Mouse (Mus musculus): ENCODE measurements around the gene Zfp874a. TPM values are rescaled to one million over a fixed set of nuclear protein-coding genes. Genes with fewer than 3 reads are reported as not detected.
"Not testable (repeated sequence)": the region's sequence is repeated elsewhere in the genome, so short reads cannot be mapped to it uniquely, and the experiment has no call there.

The Zfp874a gene
- 7.3 and 7.5 TPM in 2 replicates for polyA plus RNA-seq (2015; fragmentation: Nextera tagmentation; extraction: Ambion mirVana)

DNA sequence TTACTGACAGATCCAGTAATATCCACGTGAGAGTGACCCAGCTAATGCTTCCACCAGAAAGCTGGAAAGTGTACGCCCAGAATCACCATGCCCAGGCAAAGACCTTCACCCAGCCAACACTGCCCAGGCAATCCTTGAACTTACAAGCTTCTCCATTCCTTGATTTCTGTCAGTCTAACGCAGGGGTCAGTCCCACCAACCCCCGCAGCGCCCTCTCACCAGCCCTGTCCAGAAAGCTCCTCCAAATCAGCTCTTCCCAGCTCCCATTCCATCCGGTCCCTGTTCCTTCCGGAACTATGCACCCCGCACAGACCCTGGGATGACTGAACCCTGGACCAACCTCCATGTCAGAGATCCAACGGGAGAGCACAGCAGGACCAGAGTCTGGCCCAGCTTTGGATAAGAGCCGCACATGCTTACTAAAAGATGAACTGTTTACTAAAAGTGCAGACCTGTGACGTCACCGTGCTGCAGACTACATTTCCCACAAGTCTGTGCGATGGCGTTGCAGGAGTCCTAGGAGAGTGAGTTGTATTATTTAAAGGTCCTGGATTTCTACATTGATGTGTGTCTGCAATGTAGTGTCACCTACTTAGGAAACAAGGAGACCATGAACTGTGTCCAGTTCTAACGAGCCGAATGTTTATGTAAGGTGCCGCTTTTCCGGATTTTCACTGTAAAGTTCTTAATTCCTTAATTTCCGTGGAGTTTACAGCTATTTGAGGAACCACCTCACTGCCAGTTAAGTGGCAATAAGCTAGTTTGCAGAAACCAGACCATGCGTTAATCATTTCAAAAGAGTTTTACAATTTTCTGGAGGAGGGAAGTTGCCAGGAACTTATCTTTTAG, at the start of gene Zfp874a:
Gene Zfp874a (minus strand): TSS at position 453 of the 849 bp plus-strand sequence.
- 3% methylated on average over 20 of the region's 20 CpGs for WGBS
- Histone ChIP-seq H3K27ac (replicated peaks) (no peak within 1 kb of the TSS), H3K9me3 (no peaks in the 10 kb centered on the region), H3K9ac (replicated peaks) (peak within 1 kb of the TSS; percentile 55), H3K27me3 (no peaks in the 10 kb centered on the region), H3K36me3 (peaks cover 6% of the 10 kb centered on the region), H3K4me2 (replicated peaks) (peak within 1 kb of the TSS; percentile 68), H3K4me1 (peaks cover 8% of the 10 kb centered on the region), H3K4me3 (peak within 1 kb of the TSS; percentile 59)
- peak; percentile 98 for ATAC-seq (replicated peaks)

DNA sequence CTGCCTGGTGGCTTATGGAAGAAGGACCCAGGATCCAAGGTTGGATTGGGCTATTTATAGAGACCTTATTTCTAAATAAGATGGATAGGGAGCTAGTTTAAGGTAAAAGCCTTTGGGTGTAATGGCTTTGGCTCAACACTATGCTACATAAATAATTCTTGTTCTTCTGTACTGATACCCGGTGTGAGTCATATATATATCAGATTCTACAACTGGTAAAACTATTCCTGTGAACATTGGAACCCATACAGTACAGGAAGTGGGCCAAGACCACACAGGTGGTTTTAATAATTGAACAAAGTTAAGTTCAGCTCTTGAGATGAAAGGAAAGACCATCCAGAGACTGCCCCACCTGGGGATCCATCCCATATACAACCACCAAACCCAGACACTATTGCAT, 49.5 kb upstream of the Zfp874a start:
- Histone ChIP-seq H3K4me1 (peaks cover 9% of the 10 kb centered on the region), H3K4me2 (replicated peaks) (no peak overlapping the region), H3K9ac (replicated peaks) (no peak overlapping the region), H3K9me3 (no peaks in the 10 kb centered on the region), H3K27me3 (no peaks in the 10 kb centered on the region), H3K27ac (replicated peaks) (no peak overlapping the region), H3K36me3 (peaks cover 4% of the 10 kb centered on the region; the same call in 1 of the 2 replicates), H3K4me3 (no peak overlapping the region)
- ATAC-seq (replicated peaks), result peak; percentile 14
- 83% methylated on average over 1 of the region's 1 CpGs for WGBS

DNA sequence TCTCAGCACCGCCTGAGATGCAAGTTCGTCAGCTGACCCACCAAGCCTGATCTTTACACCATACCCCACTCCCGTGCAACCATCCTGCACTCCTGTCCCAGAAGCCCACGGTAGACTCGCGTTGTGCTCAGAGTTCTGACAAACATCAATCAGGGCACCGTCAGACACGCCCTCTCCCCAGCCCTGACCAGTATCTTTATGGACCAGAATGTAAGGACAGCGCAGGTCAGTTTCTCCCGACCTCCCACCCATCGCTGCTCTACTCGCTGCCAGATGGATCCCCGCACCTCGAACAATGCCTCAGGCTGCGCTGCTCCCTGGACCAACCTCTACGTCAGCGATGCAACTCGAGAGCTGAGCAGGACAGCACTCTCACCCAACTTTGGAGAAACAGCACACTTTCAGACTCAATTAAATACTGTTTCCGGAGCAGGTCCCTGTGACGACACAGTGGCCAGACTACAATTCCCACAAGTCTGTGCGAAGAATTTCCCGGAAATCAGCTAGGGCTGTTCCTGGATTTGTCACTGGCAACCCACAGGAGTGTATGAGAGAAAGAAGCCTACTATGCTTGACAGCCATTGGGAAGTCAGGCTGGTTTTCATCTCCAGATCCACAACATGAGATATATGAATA, 48.8 kb upstream of the Zfp874a start, which contains the start of gene Zfp58:
Gene Zfp58 (minus strand): TSS at position 472 of the 636 bp plus-strand sequence.
- H3K4me1 ChIP-seq, result peaks cover 9% of the 10 kb centered on the region
- ATAC-seq (replicated peaks), result peak; percentile 99
- H3K9ac ChIP-seq (replicated peaks), result peak within 1 kb of the TSS; percentile 59
- H3K9me3 ChIP-seq, result no peaks in the 10 kb centered on the region
- no peak within 1 kb of the TSS for H3K27ac ChIP-seq (replicated peaks)
- no peaks in the 10 kb centered on the region for H3K27me3 ChIP-seq
- H3K4me2 ChIP-seq (replicated peaks), result peak within 1 kb of the TSS; percentile 73
- peaks cover 8% of the 10 kb centered on the region for H3K36me3 ChIP-seq
- H3K4me3 ChIP-seq, result peak within 1 kb of the TSS; percentile 61
- WGBS, result under 1% methylated on average over 22 of the region's 22 CpGs

DNA sequence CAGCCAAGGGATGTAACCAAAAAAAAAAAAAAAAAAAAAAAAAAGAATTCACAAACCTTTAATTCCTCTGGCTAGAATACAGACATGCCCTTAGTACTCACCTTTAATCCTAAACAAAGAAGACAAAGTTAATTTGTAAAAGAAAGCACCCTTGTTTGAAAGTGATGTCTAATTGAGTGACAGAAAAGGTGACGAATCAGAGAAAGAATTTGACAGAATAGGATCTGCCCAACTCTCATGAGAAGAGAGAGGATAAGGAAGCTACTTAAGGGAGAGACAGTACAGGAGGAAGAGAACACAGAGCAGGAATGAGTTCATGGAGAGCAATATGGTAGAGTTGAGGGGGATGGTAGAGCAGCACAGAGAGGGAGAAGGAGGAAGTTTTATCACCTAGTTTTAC, 44.2 kb upstream of the Zfp874a start:
- H3K27me3 ChIP-seq, result no peaks in the 10 kb centered on the region
- 92% methylated on average over 1 of the region's 1 CpGs for WGBS
- H3K27ac ChIP-seq (replicated peaks), result no peak overlapping the region
- H3K4me3 ChIP-seq, result no peak overlapping the region
- no peak overlapping the region for H3K4me2 ChIP-seq (replicated peaks)
- no peak overlapping the region for H3K9ac ChIP-seq (replicated peaks)
- no peak for ATAC-seq (replicated peaks)
- H3K36me3 ChIP-seq, result peaks cover 51% of the 10 kb centered on the region
- peaks cover 13% of the 10 kb centered on the region; the same call in 1 of the 2 replicates for H3K9me3 ChIP-seq
- H3K4me1 ChIP-seq, result peaks cover 9% of the 10 kb centered on the region

DNA sequence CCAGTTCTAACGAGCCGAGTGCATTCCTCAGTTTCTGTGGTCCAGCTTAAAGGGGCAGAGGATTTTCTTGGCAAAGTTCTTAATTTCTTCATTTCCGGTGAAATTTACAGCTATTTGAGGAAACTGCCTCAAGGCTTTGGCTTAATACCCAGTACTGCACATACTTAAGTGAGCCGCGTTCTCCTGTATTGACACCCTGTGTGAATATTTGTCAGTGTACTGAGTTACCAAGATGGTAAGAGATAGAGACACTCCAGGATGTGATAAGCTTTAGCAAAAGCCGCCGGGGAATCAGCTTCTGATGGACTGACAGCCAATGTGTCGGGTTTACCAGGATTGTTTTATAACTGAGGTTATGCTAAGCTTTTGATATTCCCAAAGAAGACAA, 33.0 kb upstream of the Zfp874a start:
- peaks cover 19% of the 10 kb centered on the region; the same call in 1 of the 2 replicates for H3K36me3 ChIP-seq
- peak overlapping the region; percentile 56 for H3K9ac ChIP-seq (replicated peaks)
- peak overlapping the region; percentile 76 for H3K4me2 ChIP-seq (replicated peaks)
- peaks cover 13% of the 10 kb centered on the region for H3K4me1 ChIP-seq
- H3K27ac ChIP-seq (replicated peaks), result peak overlapping the region; percentile 16; the same call in 1 of the 2 replicates
- WGBS, result 37% methylated on average over 8 of the region's 8 CpGs
- no peaks in the 10 kb centered on the region for H3K27me3 ChIP-seq
- ATAC-seq (replicated peaks), result peak; percentile 76
- no peaks in the 10 kb centered on the region for H3K9me3 ChIP-seq
- H3K4me3 ChIP-seq, result peak overlapping the region; percentile 64

DNA sequence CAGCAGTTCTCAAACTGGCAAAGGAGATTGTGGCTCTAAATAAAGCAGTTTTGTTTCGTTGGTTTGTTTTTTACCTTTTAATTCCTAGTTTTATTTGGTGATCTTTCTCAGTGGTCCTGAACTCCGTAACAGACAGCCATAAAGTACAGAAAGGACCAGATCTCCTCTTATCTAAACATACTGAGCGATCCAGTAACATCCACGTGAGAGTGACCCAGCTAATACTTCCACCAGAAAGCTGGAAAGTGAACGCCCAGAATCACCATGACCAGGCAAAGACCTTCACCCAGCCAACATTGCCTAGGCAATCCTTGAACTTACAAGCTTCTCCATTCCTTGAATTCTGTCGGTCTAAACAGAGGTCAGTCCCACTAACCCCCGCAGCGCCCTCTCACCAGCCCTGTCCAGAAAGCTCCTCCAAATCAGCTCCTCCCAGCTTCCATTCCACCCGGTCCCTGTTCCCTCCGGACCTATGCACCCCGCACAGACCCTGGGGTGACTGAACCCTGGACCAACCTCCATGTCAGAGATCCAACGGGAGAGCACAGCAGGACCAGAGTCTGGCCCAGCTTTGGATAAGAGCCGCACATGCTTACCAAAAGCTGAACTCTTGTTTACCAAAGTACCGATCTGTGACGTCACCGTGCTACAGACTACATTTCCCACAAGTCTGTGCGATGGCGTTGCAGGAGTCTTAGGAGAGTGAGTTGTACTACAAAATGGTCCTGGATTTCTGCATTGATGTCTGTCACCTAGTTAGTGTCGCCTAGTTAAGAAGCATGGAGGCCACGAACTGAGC, 32.4 kb upstream of the Zfp874a start, which contains the start of gene Zfp874b:
Gene Zfp874b (minus strand): TSS at position 634 of the 799 bp plus-strand sequence.
- 6% methylated on average over 20 of the region's 20 CpGs for WGBS

DNA sequence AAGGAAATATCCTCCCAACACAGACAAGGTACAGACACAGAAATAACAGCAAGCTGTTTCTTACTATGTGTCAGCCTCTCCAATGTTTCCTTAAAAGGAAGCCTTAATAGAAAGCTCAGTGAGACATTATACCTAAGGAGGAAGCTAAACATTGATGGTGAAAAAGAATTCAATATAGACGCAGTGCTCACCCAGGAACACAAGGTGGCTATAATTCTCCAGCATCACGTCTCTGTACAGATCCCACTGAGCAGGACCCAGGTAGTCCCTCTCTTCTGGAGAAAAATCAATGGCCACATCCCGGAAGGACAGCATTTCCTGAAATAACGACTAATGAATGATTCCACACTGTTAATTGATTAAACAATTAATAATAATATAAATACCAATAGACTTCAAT, 30.1 kb upstream of the Zfp874a start:
- Histone ChIP-seq H3K4me2 (replicated peaks) (no peak overlapping the region), H3K4me3 (no peak overlapping the region), H3K27me3 (no peaks in the 10 kb centered on the region), H3K9me3 (no peaks in the 10 kb centered on the region), H3K4me1 (peaks cover 13% of the 10 kb centered on the region), H3K27ac (replicated peaks) (no peak overlapping the region), H3K36me3 (no peaks in the 10 kb centered on the region), H3K9ac (replicated peaks) (no peak overlapping the region)
- 67% methylated on average over 4 of the region's 4 CpGs for WGBS
- no peak for ATAC-seq (replicated peaks)

More for the DNA sequence above, 32.4 kb upstream of the Zfp874a start, which contains the start of gene Zfp874b:
- Histone ChIP-seq H3K4me2 (replicated peaks) (peak within 1 kb of the TSS; percentile 76), H3K4me1 (peaks cover 13% of the 10 kb centered on the region), H3K36me3 (peaks cover 14% of the 10 kb centered on the region; the same call in 1 of the 2 replicates), H3K4me3 (peak within 1 kb of the TSS; percentile 64), H3K27ac (replicated peaks) (peak within 1 kb of the TSS; percentile 16; the same call in 1 of the 2 replicates), H3K9ac (replicated peaks) (peak within 1 kb of the TSS; percentile 56), H3K27me3 (no peaks in the 10 kb centered on the region), H3K9me3 (no peaks in the 10 kb centered on the region)
- ATAC-seq (replicated peaks), result peak; percentile 96

DNA sequence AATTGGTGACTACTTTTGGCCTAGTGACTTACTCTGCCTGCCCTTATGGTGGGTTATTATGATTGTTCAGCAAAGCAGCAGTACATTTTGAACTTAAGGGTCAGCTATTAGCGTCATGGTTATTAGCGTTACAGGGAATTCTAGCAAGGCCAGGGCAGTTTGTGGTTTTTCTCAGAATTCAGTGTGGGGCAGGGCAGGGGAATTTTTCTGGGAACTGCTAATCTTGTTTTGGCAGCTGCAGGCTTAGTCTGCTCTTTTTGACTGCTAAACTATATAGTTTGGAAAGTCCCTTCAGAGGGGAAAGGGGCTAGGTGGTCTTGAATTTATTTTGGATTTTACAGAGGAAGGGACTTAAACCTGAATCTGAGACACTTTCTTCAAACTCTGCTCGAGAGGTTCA, 17.9 kb upstream of the Zfp874a start:
- no peak overlapping the region for H3K27ac ChIP-seq (replicated peaks)
- WGBS, result 91% methylated on average over 3 of the region's 3 CpGs
- H3K9ac ChIP-seq (replicated peaks), result no peak overlapping the region
- H3K27me3 ChIP-seq, result no peaks in the 10 kb centered on the region
- no peaks in the 10 kb centered on the region for H3K4me1 ChIP-seq
- no peak for ATAC-seq (replicated peaks)
- peaks cover 16% of the 10 kb centered on the region for H3K36me3 ChIP-seq
- H3K4me3 ChIP-seq, result no peak overlapping the region
- H3K9me3 ChIP-seq, result no peaks in the 10 kb centered on the region
- H3K4me2 ChIP-seq (replicated peaks), result no peak overlapping the region

DNA sequence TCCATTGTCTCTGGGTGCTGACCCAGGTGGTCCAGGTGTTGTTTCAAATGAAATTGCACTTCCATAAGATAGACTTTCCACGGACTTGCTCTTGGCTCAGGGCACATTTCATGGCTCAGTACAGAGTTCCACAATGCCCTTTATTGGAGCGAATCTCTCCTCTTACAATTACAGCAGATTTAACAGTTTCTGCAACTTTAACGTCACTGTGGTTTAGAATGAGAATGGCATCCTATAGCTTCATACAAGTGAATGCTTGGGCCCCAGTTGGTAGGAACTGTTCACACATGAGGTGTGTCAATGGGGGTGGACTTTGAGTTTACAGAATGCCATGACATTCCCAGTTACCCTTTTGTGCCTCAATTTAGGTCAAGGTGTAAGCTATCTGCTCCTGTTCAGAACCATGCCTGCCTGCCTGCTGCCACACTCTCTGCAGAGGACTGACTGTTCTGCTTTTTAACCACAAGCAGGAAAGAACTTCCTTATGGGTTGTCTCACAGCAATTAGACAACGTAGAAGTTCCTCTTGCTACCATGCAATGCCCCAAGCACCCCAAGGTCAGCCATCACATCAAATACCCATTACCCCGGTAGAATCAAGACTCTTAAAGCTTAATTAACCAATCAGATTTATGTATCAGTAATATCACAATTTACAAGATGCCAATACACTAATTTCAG, 12.2 kb upstream of the Zfp874a start:
- H3K4me3 ChIP-seq; H3K27ac ChIP-seq (replicated peaks); H3K4me2 ChIP-seq (replicated peaks); H3K27me3 ChIP-seq; H3K4me1 ChIP-seq; ATAC-seq (replicated peaks); H3K36me3 ChIP-seq; H3K9ac ChIP-seq (replicated peaks); H3K9me3 ChIP-seq: not testable (repeated sequence)
- 90% methylated on average over 3 of the region's 5 CpGs for WGBS

DNA sequence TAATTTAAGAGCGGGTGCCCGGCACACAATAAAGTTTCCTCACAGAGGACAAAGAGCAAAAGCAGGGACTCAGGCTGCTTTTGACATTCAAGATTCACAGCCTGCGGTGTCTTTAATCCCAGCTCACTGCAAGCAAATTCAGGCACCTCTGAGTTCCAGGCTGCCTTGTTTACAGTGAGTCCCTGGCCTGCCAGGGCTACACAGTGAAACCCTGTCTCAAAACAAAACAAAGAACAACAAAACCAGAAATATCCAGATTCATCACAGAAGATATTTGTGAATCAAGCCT, 541 bp upstream of the Zfp874a start:
- 0 out of 2 replicates have a peak, but pooled peaks cover 2% of the 10 kb centered on the region for H3K36me3 ChIP-seq
- ATAC-seq (replicated peaks), result peak; percentile 47; the same call in 1 of the 2 replicates
- H3K4me3 ChIP-seq, result peak overlapping the region; percentile 59
- peak overlapping the region; percentile 68 for H3K4me2 ChIP-seq (replicated peaks)
- H3K4me1 ChIP-seq, result peaks cover 8% of the 10 kb centered on the region
- no peaks in the 10 kb centered on the region for H3K27me3 ChIP-seq
- H3K27ac ChIP-seq (replicated peaks), result no peak overlapping the region
- peak overlapping the region; percentile 34; the same call in 1 of the 2 replicates for H3K9ac ChIP-seq (replicated peaks)
- H3K9me3 ChIP-seq, result no peaks in the 10 kb centered on the region
- 4% methylated on average over 3 of the region's 3 CpGs for WGBS

DNA sequence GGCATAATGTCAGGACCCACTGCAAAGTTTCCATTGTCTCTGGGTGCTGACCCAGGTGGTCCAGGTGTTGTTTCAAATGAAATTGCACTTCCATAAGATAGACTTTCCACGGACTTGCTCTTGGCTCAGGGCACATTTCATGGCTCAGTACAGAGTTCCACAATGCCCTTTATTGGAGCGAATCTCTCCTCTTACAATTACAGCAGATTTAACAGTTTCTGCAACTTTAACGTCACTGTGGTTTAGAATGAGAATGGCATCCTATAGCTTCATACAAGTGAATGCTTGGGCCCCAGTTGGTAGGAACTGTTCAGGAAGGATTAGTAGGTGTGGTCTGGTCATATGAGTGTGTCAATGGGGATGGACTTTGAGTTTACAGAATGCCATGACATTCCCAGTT, 14.3 kb downstream of the Zfp874a start:
- not testable (repeated sequence) for H3K27me3 ChIP-seq; H3K27ac ChIP-seq (replicated peaks); H3K9me3 ChIP-seq; H3K9ac ChIP-seq (replicated peaks); H3K4me1 ChIP-seq; H3K4me2 ChIP-seq (replicated peaks); ATAC-seq (replicated peaks); H3K4me3 ChIP-seq
- 95% methylated on average over 1 of the region's 3 CpGs for whole genome bisulfite sequencing
- peaks cover 15% of the 10 kb centered on the region; the same call in 1 of the 2 replicates for H3K36me3 ChIP-seq
